In genomic region chr2:33185258-33185657, GRCm38 (mm10) we compare ENCODE assay signal across 7 mouse cellular contexts. TPM values are rescaled to one million over a fixed set of nuclear protein-coding genes. Genes with fewer than 3 reads are reported as not detected.
A peak's percentile ranks its signal among the peaks of the same experiment; 100 is the strongest.
DNase-seq lines count a peak whose midpoint lies in the region; TF ChIP-seq lines count a peak whose summit lies in the region.

No protein-coding gene starts in this region.

- intact Hi-C loops in left cerebral cortex, adult 2 months (cut with DNase I): no loop called here
- intact Hi-C loops in left cerebral cortex, postnatal 25 days (cut with DNase I): no loop called here

- H3K27ac ChIP-seq in left cerebral cortex, adult 2 months: no peak overlapping the region

- H3K4me3 ChIP-seq in left cerebral cortex, adult 2 months: no peak overlapping the region

- no peak for DNase-seq in left cerebral cortex, adult 2 months (ENCODE audit: extremely low spot score in 1 of 2, low spot score in 2 of 2)
- no peak for DNase-seq in left cerebral cortex, postnatal 25 days (ENCODE audit: low spot score in 2 of 2)
- peak; percentile 52 for DNase-seq in MN1 (ENCODE audit: low spot score)
- peak; percentile 73 for DNase-seq in embryo, embryonic 10 days (ENCODE audit: low spot score)
- peak; percentile 64 to 67 for DNase-seq in kidney, postnatal 4 days
- peak; percentile 36 for DNase-seq in thymus, postnatal 0 days (ENCODE audit: low spot score)
- no peak for DNase-seq in cerebellum, adult 8-10 months

- peak; percentile 51 for TF ChIP-seq CTCF in left cerebral cortex, adult 2 months (IDR thresholded peaks at IDR 0.05)

RNA-seq across cellular contexts. Expression of gene Angptl2, which starts 30.6 kb away (rescaled TPM):
- total RNA-seq in left cerebral cortex, adult 2 months (2021): 1 to 10 TPM; 2.1 to 2.9 TPM
- total RNA-seq in left cerebral cortex, postnatal 25 days (2021): 1 to 10 TPM; 2.2 to 2.3 TPM
- polyA plus RNA-seq in thymus, postnatal 0 days (2015; fragmentation: Nextera tagmentation; extraction: Ambion mirVana): 29.8 and 34.7 TPM in 2 replicates

RNA-seq across cellular contexts. Expression of gene Garnl3, which starts 53.8 kb away (rescaled TPM):
- total RNA-seq in left cerebral cortex, adult 2 months (2021): 100 to 1,000 TPM in 1 of 2 experiments, 10 to 100 TPM in 1; 94.7 to 129 TPM
- 100 to 1,000 TPM; 117 to 125 TPM for total RNA-seq in left cerebral cortex, postnatal 25 days (2021)
- polyA plus RNA-seq in thymus, postnatal 0 days (2015; fragmentation: Nextera tagmentation; extraction: Ambion mirVana): 0.81 and 1.0 TPM in 2 replicates

Comparison
In these comparisons a context has a peak if more than half of its experiments do, and no peak if none do; other contexts are left out.
1. DNase-seq: peak in MN1 (single experiment), embryo, embryonic 10 days (single experiment), kidney, postnatal 4 days (2 of 2) and thymus, postnatal 0 days (single experiment); none in left cerebral cortex, adult 2 months (0 of 2), left cerebral cortex, postnatal 25 days (0 of 2) and cerebellum, adult 8-10 months (single experiment).